Mouse (Mus musculus) hindbrain, embryonic 11.5 days (tissue): ENCODE results near the gene Nfib. TPM values are rescaled to one million over a fixed set of nuclear protein-coding genes. Genes with fewer than 3 reads are reported as not detected.

Experiments used
- ATAC-seq: fragments of 200-750 bp; cut with Nextera tagmentation; 2 replicates; pipeline ENCODE4 v1.8.0; 2017; ENCODE audit warnings: mild to moderate bottlenecking, moderate TSS enrichment, moderate library complexity; ENCODE audit not compliant: low FRiP score
- DNase-seq: peaks from one replicate; pipeline ENCODE4 v3.0.0-alpha.2; 2015; ENCODE audit warnings: low spot score
- H3K27ac ChIP-seq: fragments of 300-500 bp; sonication (generic); 2 replicates; pipeline ENCODE4 v1.5.1; 2014; ENCODE audit warnings: mild to moderate bottlenecking, low read depth, low read length
- H3K27me3 ChIP-seq: fragments of 300-500 bp; sonication (generic); 2 replicates; pipeline ENCODE4 v1.6.1; 2014; ENCODE audit warnings: mild to moderate bottlenecking, low read length, moderate library complexity, mixed read lengths; ENCODE audit not compliant: control insufficient read depth, insufficient read depth
- H3K36me3 ChIP-seq: fragments of 300-500 bp; sonication (generic); 2 replicates; pipeline ENCODE4 v1.6.1; 2014; ENCODE audit warnings: mild to moderate bottlenecking, low read length, moderate library complexity, mixed read lengths; ENCODE audit not compliant: control insufficient read depth, insufficient read depth
- H3K4me1 ChIP-seq: fragments of 300-500 bp; sonication (generic); replicated peaks from 2 replicates; pipeline ENCODE4 v1.6.1; 2014; ENCODE audit warnings: low read length, mixed read lengths; ENCODE audit not compliant: control insufficient read depth, insufficient read depth
- H3K4me2 ChIP-seq: fragments of 300-500 bp; sonication (generic); replicated peaks from 2 replicates; pipeline ENCODE4 v1.6.1; 2014; ENCODE audit warnings: mild to moderate bottlenecking, low read depth, low read length
- H3K4me3 ChIP-seq: fragments of 300-500 bp; sonication (generic); 2 replicates; pipeline ENCODE4 v1.5.1; 2014; ENCODE audit warnings: low read depth, low read length
- H3K9ac ChIP-seq: fragments of 300-500 bp; sonication (generic); 2 replicates; pipeline ENCODE4 v1.6.1; 2014; ENCODE audit warnings: low read depth, low read length
- H3K9me3 ChIP-seq: fragments of 300-500 bp; sonication (generic); 2 replicates; pipeline ENCODE4 v1.6.1; 2016; ENCODE audit warnings: low read length; ENCODE audit not compliant: control insufficient read depth
- WGBS: fragments of 180-500 bp; shearing (Covaris S2); extraction: QIAGEN DNeasy Blood & Tissue Kit; methylation state at CpG from one replicate; pipeline ENCODE4 v1.1.7; 2014; 5-methylcytosine and 5-hydroxymethylcytosine counted together
- polyA plus RNA-seq: library from polyadenylated mRNA; unstranded; fragments of >200 nt; fragmentation: Nextera tagmentation; extraction: Ambion mirVana; gene quantifications from 2 replicates; pipeline ENCODE4 v1.2.1, GENCODE M21; 2014

The Nfib gene
- polyA plus RNA-seq, 1 experiment from 2014 or later: 38.6 TPM

GRCm38 (mm10) chr4:82289596-82289995 lies 416.0 kb downstream of the Nfib start:
- no peak for ATAC-seq
- no peaks in the 10 kb centered on the region for H3K36me3 ChIP-seq
- H3K4me3 ChIP-seq: no peak overlapping the region
- H3K9ac ChIP-seq: no peak overlapping the region
- no peak overlapping the region for H3K4me2 ChIP-seq
- 0 out of 2 replicates have a peak, but pooled peaks cover 2% of the 10 kb centered on the region for H3K27me3 ChIP-seq
- DNase-seq: no peak
- peaks cover 7% of the 10 kb centered on the region; the same call in 1 of the 2 replicates for H3K4me1 ChIP-seq
- no peak overlapping the region for H3K27ac ChIP-seq
- no peaks in the 10 kb centered on the region for H3K9me3 ChIP-seq
- WGBS: 74% methylated on average over 7 of the region's 7 CpGs

GRCm38 (mm10) chr4:82288138-82288537 lies 417.4 kb downstream of the Nfib start:
- 94% methylated on average over 2 of the region's 2 CpGs for WGBS
- Histone ChIP-seq H3K4me3 (no peak overlapping the region), H3K4me2 (no peak overlapping the region), H3K27me3 (0 out of 2 replicates have a peak, but pooled peaks cover 2% of the 10 kb centered on the region), H3K9ac (no peak overlapping the region), H3K9me3 (no peaks in the 10 kb centered on the region), H3K4me1 (peaks cover 2% of the 10 kb centered on the region; the same call in 1 of the 2 replicates), H3K36me3 (no peaks in the 10 kb centered on the region), H3K27ac (no peak overlapping the region)
- ATAC-seq: no peak
- no peak for DNase-seq

- Histone ChIP-seq H3K9me3 (no peaks in the 10 kb centered on the region), H3K4me2 (no peak overlapping the region), H3K27me3 (0 out of 2 replicates have a peak, but pooled peaks cover 2% of the 10 kb centered on the region), H3K4me1 (peaks cover 2% of the 10 kb centered on the region; the same call in 1 of the 2 replicates), H3K4me3 (no peak overlapping the region), H3K36me3 (no peaks in the 10 kb centered on the region), H3K27ac (no peak overlapping the region), H3K9ac (no peak overlapping the region)
- no peak for DNase-seq
- 91% methylated on average over 2 of the region's 2 CpGs for WGBS
- ATAC-seq: no peak
These were observed 418.1 kb downstream of the Nfib start for GRCm38 (mm10) chr4:82287454-82287853.

- no peak for ATAC-seq
- Histone ChIP-seq H3K9me3 (no peaks in the 10 kb centered on the region), H3K27ac (no peak overlapping the region), H3K9ac (no peak overlapping the region), H3K4me2 (no peak overlapping the region), H3K36me3 (no peaks in the 10 kb centered on the region), H3K4me3 (no peak overlapping the region), H3K27me3 (0 out of 2 replicates have a peak, but pooled peaks cover 2% of the 10 kb centered on the region), H3K4me1 (peaks cover 2% of the 10 kb centered on the region; the same call in 1 of the 2 replicates)
- WGBS: 86% methylated on average over 2 of the region's 2 CpGs
- no peak for DNase-seq
These were observed 418.6 kb downstream of the Nfib start for GRCm38 (mm10) chr4:82286931-82287330.

GRCm38 (mm10) chr4:82283536-82283935 lies 422.0 kb downstream of the Nfib start:
- Histone ChIP-seq H3K27ac (no peak overlapping the region), H3K4me1 (no peaks in the 10 kb centered on the region), H3K4me2 (no peak overlapping the region), H3K36me3 (no peaks in the 10 kb centered on the region), H3K9me3 (no peaks in the 10 kb centered on the region), H3K9ac (no peak overlapping the region), H3K4me3 (no peak overlapping the region), H3K27me3 (0 out of 2 replicates have a peak, but pooled peaks cover 2% of the 10 kb centered on the region)
- WGBS: 90% methylated on average over 6 of the region's 6 CpGs
- ATAC-seq: no peak
- no peak for DNase-seq

GRCm38 (mm10) chr4:82275996-82276395 lies 429.6 kb downstream of the Nfib start:
- DNase-seq: no peak
- Histone ChIP-seq H3K27ac (no peak overlapping the region), H3K4me2 (no peak overlapping the region), H3K27me3 (no peaks in the 10 kb centered on the region), H3K9ac (no peak overlapping the region), H3K4me1 (no peaks in the 10 kb centered on the region), H3K9me3 (no peaks in the 10 kb centered on the region), H3K36me3 (no peaks in the 10 kb centered on the region), H3K4me3 (no peak overlapping the region)
- WGBS: 95% methylated on average over 2 of the region's 2 CpGs
- ATAC-seq: no peak

GRCm38 (mm10) chr4:82273049-82273754 lies 432.3 kb downstream of the Nfib start:
- Histone ChIP-seq H3K4me2 (no peak overlapping the region), H3K27me3 (no peaks in the 10 kb centered on the region), H3K36me3 (no peaks in the 10 kb centered on the region), H3K9ac (no peak overlapping the region), H3K9me3 (no peaks in the 10 kb centered on the region), H3K4me3 (no peak overlapping the region), H3K4me1 (no peaks in the 10 kb centered on the region), H3K27ac (no peak overlapping the region)
- no peak for DNase-seq
- 88% methylated on average over 4 of the region's 4 CpGs for WGBS
- ATAC-seq: no peak

- no peak overlapping the region for H3K4me3 ChIP-seq
- no peak for ATAC-seq
- H3K4me2 ChIP-seq: no peak overlapping the region
- H3K36me3 ChIP-seq: no peaks in the 10 kb centered on the region
- no peaks in the 10 kb centered on the region for H3K27me3 ChIP-seq
- H3K27ac ChIP-seq: no peak overlapping the region
- H3K9me3 ChIP-seq: no peaks in the 10 kb centered on the region
- DNase-seq: no peak
- WGBS: 68% methylated on average over 4 of the region's 4 CpGs
- H3K4me1 ChIP-seq: no peaks in the 10 kb centered on the region
- no peak overlapping the region for H3K9ac ChIP-seq
These were observed 433.5 kb downstream of the Nfib start for GRCm38 (mm10) chr4:82272099-82272498.

- Histone ChIP-seq H3K36me3 (no peaks in the 10 kb centered on the region), H3K9ac (no peak overlapping the region), H3K4me3 (no peak overlapping the region), H3K4me2 (no peak overlapping the region), H3K27me3 (no peaks in the 10 kb centered on the region), H3K4me1 (no peaks in the 10 kb centered on the region), H3K9me3 (no peaks in the 10 kb centered on the region), H3K27ac (no peak overlapping the region)
- ATAC-seq: peak; percentile 86
- DNase-seq: no peak
- WGBS: 56% methylated on average over 3 of the region's 3 CpGs
These were observed 434.0 kb downstream of the Nfib start for GRCm38 (mm10) chr4:82271547-82271946.
